Mouse (Mus musculus) embryo, embryonic 10.5 days (tissue): Measurements from ENCODE around the gene Fdxr.

ENCODE experiments used
- DNase-seq: peaks from one replicate; pipeline ENCODE4 v3.0.0-alpha.2; 2015; ENCODE audit warnings: low spot score

Fdxr gene

GRCm38 (mm10) chr11:115276780-115277603 is at the start of gene Fdxr:
Fdxr (minus strand) TSS chr11:115277050.
- DNase-seq = peak; percentile 100

GRCm38 (mm10) chr11:115323354-115323753 is 46.5 kb upstream of the Fdxr start:
- no peak for DNase-seq

GRCm38 (mm10) chr11:115321906-115322693 is 45.2 kb upstream of the Fdxr start, which contains the start of gene Ush1g:
Ush1g (minus strand) TSS chr11:115322041.
- peak; percentile 84 for DNase-seq

GRCm38 (mm10) chr11:115319704-115320383 is 43.0 kb upstream of the Fdxr start:
- DNase-seq = no peak

- DNase-seq = no peak
Observed at GRCm38 (mm10) chr11:115318245-115319027, 41.6 kb upstream of the Fdxr start.

GRCm38 (mm10) chr11:115317204-115317603 is 40.4 kb upstream of the Fdxr start:
- no peak for DNase-seq

GRCm38 (mm10) chr11:115314249-115314648 is 37.4 kb upstream of the Fdxr start:
- DNase-seq = no peak

GRCm38 (mm10) chr11:115308781-115309180 is 31.9 kb upstream of the Fdxr start:
- no peak for DNase-seq

- no peak for DNase-seq
Observed at GRCm38 (mm10) chr11:115306863-115307262, 30.0 kb upstream of the Fdxr start, which contains the start of gene Otop2. Otop2 (plus strand) TSS chr11:115307163.

- DNase-seq = no peak
Observed at GRCm38 (mm10) chr11:115303167-115303566, 26.3 kb upstream of the Fdxr start.

GRCm38 (mm10) chr11:115301351-115301750 is 24.5 kb upstream of the Fdxr start:
- DNase-seq = no peak

GRCm38 (mm10) chr11:115300745-115301144 is 23.9 kb upstream of the Fdxr start:
- DNase-seq = no peak

GRCm38 (mm10) chr11:115298160-115298559 is 21.3 kb upstream of the Fdxr start:
- no peak for DNase-seq

GRCm38 (mm10) chr11:115297214-115297826 is 20.5 kb upstream of the Fdxr start, which contains the start of gene Fads6:
Fads6 (minus strand) TSS chr11:115297663.
- peak; percentile 67 for DNase-seq

GRCm38 (mm10) chr11:115296471-115297210 is 19.8 kb upstream of the Fdxr start:
- DNase-seq = no peak

- no peak for DNase-seq
Observed at GRCm38 (mm10) chr11:115295939-115296338, 19.1 kb upstream of the Fdxr start.

GRCm38 (mm10) chr11:115292631-115293375 is 16.0 kb upstream of the Fdxr start:
- DNase-seq = no peak

- DNase-seq = no peak
Observed at GRCm38 (mm10) chr11:115291503-115291902, 14.7 kb upstream of the Fdxr start.

GRCm38 (mm10) chr11:115290919-115291318 is 14.1 kb upstream of the Fdxr start:
- DNase-seq = no peak

GRCm38 (mm10) chr11:115290314-115290713 is 13.5 kb upstream of the Fdxr start:
- DNase-seq = no peak
